Mouse (Mus musculus): ENCODE data around the gene Itgbl1. TPM values are rescaled to one million over a fixed set of nuclear protein-coding genes. Genes with fewer than 3 reads are reported as not detected.

Itgbl1 gene
- total RNA-seq, 2 experiments from 2014 or later, result 3.4 to 3.6 TPM

DNA sequence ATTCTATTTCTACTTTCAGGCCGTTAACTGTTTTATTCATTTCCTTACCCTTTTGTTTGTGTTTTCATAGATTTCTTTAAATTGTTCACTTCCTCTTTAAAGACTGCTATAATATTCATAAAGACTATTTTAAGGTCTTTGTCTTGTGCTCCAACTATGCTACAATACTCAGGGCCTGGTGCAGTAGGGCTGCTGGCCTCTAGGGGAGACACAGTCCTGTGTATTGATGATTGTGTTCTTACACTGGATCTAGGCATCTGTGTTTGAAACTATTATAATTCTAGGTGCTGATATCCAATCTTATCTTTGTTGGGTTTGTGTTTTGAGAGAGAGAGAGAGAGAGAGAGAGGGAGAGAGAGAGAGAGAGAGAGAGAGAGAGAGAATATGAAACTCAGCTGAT, 268.1 kb downstream of the Itgbl1 start:
- intact Hi-C loops (cut with DNase I), result no loop called here

DNA sequence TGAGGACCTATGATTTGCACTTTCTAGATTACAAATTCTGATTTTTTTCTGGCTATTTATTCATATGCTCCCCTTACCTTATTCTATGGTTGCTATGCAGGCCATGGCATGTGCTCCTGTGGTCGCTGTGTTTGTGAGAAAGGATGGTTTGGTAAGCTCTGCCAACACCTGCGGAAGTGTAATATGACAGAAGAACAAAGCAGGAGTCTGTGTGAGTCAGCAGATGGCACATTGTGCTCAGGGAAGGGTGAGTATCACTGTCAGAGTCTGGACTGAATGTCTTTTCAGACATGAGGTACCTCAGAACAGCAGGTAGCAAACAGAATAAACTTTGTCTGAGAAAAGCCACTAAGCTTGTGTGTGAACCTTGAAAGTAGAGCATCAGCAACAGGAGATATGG, 306.8 kb downstream of the Itgbl1 start:
- peak; percentile 8 for DNase-seq
- intact Hi-C loops (cut with DNase I), result no loop called here

More for the DNA sequence above, 268.1 kb downstream of the Itgbl1 start:
- DNase-seq, result no peak

DNA sequence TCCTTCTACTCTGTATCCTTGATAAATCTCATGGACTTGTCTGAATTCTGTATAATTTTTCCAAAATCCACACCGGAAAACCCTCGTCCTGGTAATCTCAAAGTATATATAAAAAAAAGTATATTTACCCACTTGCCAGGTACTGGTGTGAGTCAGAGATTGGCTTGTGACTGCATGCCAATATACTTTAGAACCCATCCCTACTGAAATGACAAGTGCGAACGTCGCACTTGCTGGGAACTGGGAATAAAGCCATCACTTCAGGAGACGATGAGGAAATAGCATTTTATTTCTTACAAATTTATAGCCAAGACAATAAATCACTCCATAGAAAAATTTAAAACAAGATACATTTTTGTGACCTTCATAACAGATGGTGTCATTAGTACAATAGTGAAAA, 308.2 kb downstream of the Itgbl1 start:
- DNase-seq, result no peak
- intact Hi-C loops (cut with DNase I), result no loop called here

DNA sequence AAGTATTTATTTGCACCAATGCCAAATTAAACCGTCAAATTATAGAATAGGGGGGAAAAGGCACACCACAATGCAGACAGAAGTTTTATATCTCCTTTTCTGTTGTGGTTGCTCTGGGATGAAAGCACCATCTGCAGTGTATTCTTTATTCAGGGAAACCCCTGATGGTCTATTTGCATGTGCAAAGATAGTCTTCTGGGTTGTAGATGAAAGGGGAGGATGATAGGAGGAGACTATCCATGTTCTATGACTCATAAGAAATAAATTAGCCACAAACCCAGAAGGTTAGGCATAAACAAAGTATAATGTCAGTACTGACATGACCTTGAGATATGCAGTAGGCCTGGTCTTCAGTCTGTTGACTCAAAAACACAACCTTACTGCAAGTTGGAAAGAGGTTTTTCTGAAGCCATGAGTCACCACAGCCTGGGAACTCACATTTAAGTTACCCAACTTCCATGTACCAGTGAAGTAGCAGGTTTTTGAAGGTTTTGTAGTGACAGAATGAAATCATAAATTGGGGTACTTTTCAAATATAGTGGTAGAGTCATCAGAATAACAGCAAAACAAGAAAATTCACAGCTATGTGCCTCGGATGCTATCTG, 330.9 kb downstream of the Itgbl1 start:
- no peak for DNase-seq
- intact Hi-C loops (cut with DNase I), result no loop called here

Other genes starting within 250 kb of the Itgbl1 start
- gene Nalcn, start 32.8 kb upstream of the Itgbl1 start, total RNA-seq (2021), result 10 to 100 TPM; 34.3 to 42.6 TPM

All from left cerebral cortex, postnatal 4 days (tissue).